Mouse (Mus musculus) CH12.LX (cell line): ENCODE measurements around the gene St6gal1. TPM values are rescaled to one million over a fixed set of nuclear protein-coding genes. Genes with fewer than 3 reads are reported as not detected.

ENCODE experiments used
- DNase-seq: peaks from one replicate; pipeline ENCODE4 v3.0.0-alpha.2; 2013; ENCODE audit errors: extremely low read depth
- H3K27ac ChIP-seq: 2 replicates; pipeline ENCODE4 v1.5.1; 2012; ENCODE audit warnings: low read depth, mild to moderate bottlenecking, control low read depth, moderate library complexity; ENCODE audit not compliant: insufficient read depth
- H3K27me3 ChIP-seq: replicated peaks from 2 replicates; pipeline ENCODE3; 2012; ENCODE audit warnings: inconsistent platforms
- H3K36me3 ChIP-seq, 2 experiments: replicated peaks in 1 of 2; 2 replicates each; pipeline versions ENCODE3 to v1.6.1; 2012; ENCODE audit warnings: inconsistent platforms in 1 of 2, low read length in 1 of 2, mild to moderate bottlenecking in 1 of 2, mixed read lengths in 1 of 2, moderate library complexity in 1 of 2; ENCODE audit not compliant: control insufficient read depth in 1 of 2, insufficient read depth in 1 of 2
- H3K4me1 ChIP-seq, 2 experiments: 2 replicates each; pipeline ENCODE4 v1.6.1; 2012; ENCODE audit warnings: inconsistent platforms in 1 of 2, moderate library complexity in 1 of 2; ENCODE audit not compliant: insufficient read depth in 2 of 2, control insufficient read depth in 1 of 2
- H3K4me2 ChIP-seq: 2 replicates; pipeline ENCODE4 v1.6.1; 2012; ENCODE audit warnings: low read depth, mild to moderate bottlenecking, control low read depth; ENCODE audit not compliant: poor library complexity, insufficient read depth, severe bottlenecking
- H3K4me3 ChIP-seq, 3 experiments: fragments of 150-350 bp in 1 of 3; sonication (generic) in 1 of 3; replicated peaks in 1 of 3; 2 replicates each; pipeline versions ENCODE3 to v1.5.1; 2011 to 2012; ENCODE audit warnings: low read depth in 2 of 3, low read length in 2 of 3, mild to moderate bottlenecking in 2 of 3, moderate library complexity in 2 of 3, control low read depth in 1 of 3, improper control_type of control experiment in 1 of 3, inconsistent platforms in 1 of 3, mixed read lengths in 1 of 3; ENCODE audit not compliant: poor library complexity in 1 of 3
- H3K79me2 ChIP-seq: replicated peaks from 2 replicates; pipeline ENCODE4 v1.6.1; 2012; ENCODE audit warnings: mild to moderate bottlenecking, moderate library complexity; ENCODE audit not compliant: control insufficient read depth, poor library complexity, insufficient read depth, severe bottlenecking; ENCODE audit errors: extremely low read depth
- H3K9ac ChIP-seq: 2 replicates; pipeline ENCODE4 v1.6.1; 2012; ENCODE audit warnings: low read depth, mild to moderate bottlenecking, control low read depth, moderate library complexity; ENCODE audit not compliant: insufficient read depth
- H3K9me3 ChIP-seq: replicated peaks from 2 replicates; pipeline ENCODE3; 2012; ENCODE audit warnings: low read length, inconsistent platforms, mixed read lengths
- BHLHE40 ChIP-seq: IDR thresholded peaks from 2 replicates; pipeline ENCODE4 v1.6.1; 2011; ENCODE audit warnings: mild to moderate bottlenecking, low read depth, low read length, improper control_type of control experiment
- CHD1 ChIP-seq: IDR thresholded peaks from 2 replicates; pipeline ENCODE4 v1.6.1; 2012; ENCODE audit warnings: low read depth, low read length, improper control_type of control experiment, inconsistent platforms
- E2F4 ChIP-seq: IDR thresholded peaks from 2 replicates; pipeline ENCODE4 v1.6.1; 2011; ENCODE audit warnings: low read depth, low read length, improper control_type of control experiment; ENCODE audit not compliant: insufficient replicate concordance
- ELF1 ChIP-seq: IDR thresholded peaks from 2 replicates; pipeline ENCODE4 v1.6.1; 2014; ENCODE audit warnings: low read depth, mild to moderate bottlenecking, inconsistent platforms, low read length, improper control_type of control experiment
- ETS1 ChIP-seq: conservative IDR thresholded peaks from 2 replicates; pipeline ENCODE4 v1.6.1; 2012; ENCODE audit warnings: low read depth, mild to moderate bottlenecking, inconsistent platforms, low read length, improper control_type of control experiment, moderate library complexity
- IRF4 ChIP-seq: IDR thresholded peaks from 2 replicates; pipeline ENCODE4 v1.6.1; 2014; ENCODE audit warnings: low read depth, mild to moderate bottlenecking, inconsistent platforms, low read length, improper control_type of control experiment
- JUN ChIP-seq: IDR thresholded peaks from 2 replicates; pipeline ENCODE4 v1.6.1; 2011; ENCODE audit warnings: low read depth, mild to moderate bottlenecking, low read length, improper control_type of control experiment, moderate library complexity; ENCODE audit not compliant: insufficient read depth
- MAFK ChIP-seq: IDR thresholded peaks from 2 replicates; pipeline ENCODE4 v1.6.1; 2011; ENCODE audit warnings: low read length, improper control_type of control experiment; ENCODE audit not compliant: insufficient replicate concordance
- MAX ChIP-seq: IDR thresholded peaks from 2 replicates; pipeline ENCODE4 v1.6.1; 2011; ENCODE audit warnings: low read length, improper control_type of control experiment
- MAZ ChIP-seq: IDR thresholded peaks from 2 replicates; pipeline ENCODE4 v1.6.1; 2012; ENCODE audit warnings: low read depth, mild to moderate bottlenecking, inconsistent platforms, low read length, improper control_type of control experiment, moderate library complexity
- MXI1 ChIP-seq: IDR thresholded peaks from 2 replicates; pipeline ENCODE4 v1.6.1; 2011; ENCODE audit warnings: mild to moderate bottlenecking, low read depth, low read length, improper control_type of control experiment
- MYC ChIP-seq: IDR thresholded peaks from 2 replicates; pipeline ENCODE4 v1.6.1; 2011; ENCODE audit warnings: low read depth, mild to moderate bottlenecking, improper control_type of control experiment, low read length
- NELFE ChIP-seq: IDR thresholded peaks from 2 replicates; pipeline ENCODE4 v1.6.1; 2011; ENCODE audit warnings: low read depth, low read length, improper control_type of control experiment
- NRF1 ChIP-seq: IDR thresholded peaks from 2 replicates; pipeline ENCODE4 v1.6.1; 2014; ENCODE audit warnings: low read depth, mild to moderate bottlenecking, inconsistent platforms, low read length, improper control_type of control experiment, moderate library complexity
- RAD21 ChIP-seq: IDR thresholded peaks from 2 replicates; pipeline ENCODE4 v1.6.1; 2011; ENCODE audit warnings: low read depth, mild to moderate bottlenecking, low read length, improper control_type of control experiment, moderate library complexity
- TCF12 ChIP-seq: IDR thresholded peaks from 2 replicates; pipeline ENCODE4 v1.6.1; 2014; ENCODE audit warnings: low read depth, mild to moderate bottlenecking, inconsistent platforms, low read length, improper control_type of control experiment
- USF1 ChIP-seq: IDR thresholded peaks from 2 replicates; pipeline ENCODE4 v1.6.1; 2014; ENCODE audit warnings: low read depth, mild to moderate bottlenecking, inconsistent platforms, low read length, improper control_type of control experiment
- USF2 ChIP-seq: conservative IDR thresholded peaks from 2 replicates; pipeline ENCODE4 v1.6.1; 2011; ENCODE audit warnings: low read depth, low read length, improper control_type of control experiment
- ZC3H11A ChIP-seq: IDR thresholded peaks from 2 replicates; pipeline ENCODE4 v1.6.1; 2012; ENCODE audit warnings: low read depth, mild to moderate bottlenecking, inconsistent platforms, low read length, improper control_type of control experiment
- ZNF384 ChIP-seq: IDR thresholded peaks from 2 replicates; pipeline ENCODE4 v1.6.1; 2012; ENCODE audit warnings: low read depth, low read length, improper control_type of control experiment, inconsistent platforms
- dilution Hi-C: fragments of 300-500 bp; cut with MboI; formaldehyde crosslinking; loops from 2 replicates; pipeline ENCODE4 v1.14.3; 2020; ENCODE audit warnings: low sequenced_read_pairs; ENCODE audit not compliant: extremely low pct_unique_long_range_greater_than_20kb, extremely low pct_ligation_motif_present
- in situ Hi-C: fragments of 300-500 bp; cut with MboI; formaldehyde crosslinking; loops from 3 replicates; pipeline ENCODE4 v1.14.3; 2019; ENCODE audit warnings: low sequenced_read_pairs, low pct_ligation_motif_present, low pct_unique_long_range_greater_than_20kb, mixed read lengths
- polyA plus RNA-seq: library from polyadenylated mRNA; unstranded; fragments of >175 nt; gene quantifications from 2 replicates; pipeline ENCODE4 v1.2.1, GENCODE M21; 2012; ENCODE audit warnings: low read depth; ENCODE audit not compliant: insufficient read length
- total RNA-seq, 2 experiments: library from RNA; depleted of rRNA; stranded (reverse); fragments of 300-350 nt in 1 of 2; fragments of >200 nt in 1 of 2; gene quantifications; 2 replicates each; pipeline ENCODE4 v1.2.3; 2012 to 2014

Gene St6gal1
- total and polyA plus RNA-seq, 3 experiments: 64.5 to 168 (median 67.8) TPM

GRCm38 (mm10) chr16:23320579-23320978 lies 96.0 kb downstream of the St6gal1 start:
- peaks cover 41 to 93% of the 10 kb centered on the region in 2 experiments for H3K36me3 ChIP-seq
- TF ChIP-seq E2F4: no peak
- TF ChIP-seq TCF12: no peak
- TF ChIP-seq MYC: no peak
- TF ChIP-seq USF2: no peak
- TF ChIP-seq ELF1: no peak
- no peak for TF ChIP-seq CHD1
- TF ChIP-seq MAX: no peak
- TF ChIP-seq USF1: no peak
- TF ChIP-seq JUN: no peak
- TF ChIP-seq MAFK: no peak
- no peak for TF ChIP-seq MAZ
- no peak for TF ChIP-seq MXI1
- no peak for TF ChIP-seq NRF1
- TF ChIP-seq BHLHE40: no peak
- TF ChIP-seq ZNF384: no peak
- no peak for TF ChIP-seq ZC3H11A
- TF ChIP-seq NELFE: no peak
- H3K9ac ChIP-seq: no peak overlapping the region
- dilution Hi-C loops (no loop called here), in situ Hi-C loops (no loop called here)
- H3K27me3 ChIP-seq: no peaks in the 10 kb centered on the region
- no peak overlapping the region for H3K4me2 ChIP-seq
- H3K79me2 ChIP-seq: peaks cover 8% of the 10 kb centered on the region
- H3K4me3 ChIP-seq: no peak overlapping the region
- H3K4me1 ChIP-seq: peaks cover 19 to 62% of the 10 kb centered on the region in 2 experiments
- DNase-seq: no peak
- no peak overlapping the region for H3K27ac ChIP-seq
- H3K9me3 ChIP-seq: peaks cover 6% of the 10 kb centered on the region

GRCm38 (mm10) chr16:23322453-23322852 lies 97.9 kb downstream of the St6gal1 start:
- no peak for DNase-seq
- Histone ChIP-seq H3K27ac (no peak overlapping the region), H3K9ac (no peak overlapping the region; the same call in 1 of the 2 replicates), H3K36me3 (peaks cover 39 to 95% of the 10 kb centered on the region in 2 experiments), H3K27me3 (no peaks in the 10 kb centered on the region), H3K4me3 (no peak overlapping the region), H3K4me2 (peak overlapping the region; percentile 54; the same call in 1 of the 2 replicates), H3K79me2 (peaks cover 6% of the 10 kb centered on the region), H3K9me3 (no peaks in the 10 kb centered on the region), H3K4me1 (peaks cover 28 to 81% of the 10 kb centered on the region in 2 experiments)
- no peak for TF ChIP-seq RAD21
- TF ChIP-seq IRF4: 0 out of 2 replicates have a peak, but pooled peaks have one; percentile 11
- TF ChIP-seq ETS1: 0 out of 2 replicates have a peak, but pooled peaks have one; percentile 18
- dilution Hi-C loops (no loop called here), in situ Hi-C loops (no loop called here)
